Comparison of ENCODE assay signal across 8 mouse cellular contexts in genomic region chr3:133545304-133545666, GRCm38 (mm10). TPM values are rescaled to one million over a fixed set of nuclear protein-coding genes. Genes with fewer than 3 reads are reported as not detected.
A peak's percentile ranks its signal among the peaks of the same experiment; 100 is the strongest.
DNase-seq lines count a peak whose midpoint lies in the region; ATAC-seq and TF ChIP-seq lines count a peak whose summit lies in the region.

No protein-coding gene starts in this region.

- WGBS in heart, embryonic 15.5 days, result 21% methylated on average over 6 of the region's 6 CpGs
- 11% methylated on average over 6 of the region's 6 CpGs for WGBS in forebrain, postnatal 0 days
- WGBS in liver, postnatal 0 days (ENCODE audit: insufficient replicate concordance), result 20% methylated on average over 6 of the region's 6 CpGs

- H3K4me1 ChIP-seq in heart, embryonic 15.5 days (replicated peaks), result peaks cover 3% of the 10 kb centered on the region
- peaks cover 44% of the 10 kb centered on the region for H3K4me1 ChIP-seq in G1E (ENCODE audit: insufficient read depth, low read depth, low read length)
- peaks cover 13% of the 10 kb centered on the region; the same call in 1 of the 2 replicates for H3K4me1 ChIP-seq in forebrain, postnatal 0 days (ENCODE audit: insufficient read depth)
- H3K4me1 ChIP-seq in liver, postnatal 0 days (ENCODE audit: insufficient read depth), result peaks cover 9% of the 10 kb centered on the region; the same call in 1 of the 2 replicates

- no peak for TF ChIP-seq EP300 in liver, postnatal 0 days (IDR thresholded peaks at IDR 0.05; ENCODE audit: low read depth)

- no peak for ATAC-seq in heart, embryonic 15.5 days (replicated peaks; ENCODE audit: insufficient number of reproducible peaks, insufficient read depth, low FRiP score, low read depth)
- no peak for ATAC-seq in G1E (ENCODE audit: extremely low read depth, insufficient number of reproducible peaks, low FRiP score, poor library complexity, severe bottlenecking)
- no peak for ATAC-seq in forebrain, postnatal 0 days
- ATAC-seq in liver, postnatal 0 days, result no peak
- ATAC-seq in inflammation-experienced regulatory T-cells, adult 6 months, result no peak

- peak overlapping the region; percentile 93 for H3K4me3 ChIP-seq in heart, embryonic 15.5 days
- H3K4me3 ChIP-seq in G1E (ENCODE audit: low read depth, low read length), result peak overlapping the region; percentile 81; the same call in 1 of the 2 replicates
- peak overlapping the region; percentile 80 for H3K4me3 ChIP-seq in forebrain, postnatal 0 days (ENCODE audit: low read depth, low read length)
- peak overlapping the region; percentile 65 for H3K4me3 ChIP-seq in liver, postnatal 0 days (ENCODE audit: low read depth, low read length)

- H3K4me2 ChIP-seq in heart, embryonic 15.5 days, result peak overlapping the region; percentile 78
- peak overlapping the region; percentile 62 for H3K4me2 ChIP-seq in forebrain, postnatal 0 days (ENCODE audit: low read depth)
- H3K4me2 ChIP-seq in liver, postnatal 0 days (ENCODE audit: low read depth, low read length), result peak overlapping the region; percentile 91

- no peak for TF ChIP-seq CTCF in G1E (IDR thresholded peaks at IDR 0.05; ENCODE audit: low read depth, low read length)
- no peak for TF ChIP-seq CTCF in forebrain, postnatal 0 days (IDR thresholded peaks at IDR 0.05; ENCODE audit: low read depth)
- no peak for TF ChIP-seq CTCF in liver, postnatal 0 days (IDR thresholded peaks at IDR 0.05; ENCODE audit: low read depth)

- no peaks in the 10 kb centered on the region for H3K9me3 ChIP-seq in heart, embryonic 15.5 days (replicated peaks)
- H3K9me3 ChIP-seq in G1E (replicated peaks), result no peaks in the 10 kb centered on the region
- no peaks in the 10 kb centered on the region for H3K9me3 ChIP-seq in forebrain, postnatal 0 days (ENCODE audit: low read length)
- no peaks in the 10 kb centered on the region for H3K9me3 ChIP-seq in liver, postnatal 0 days (ENCODE audit: low read length)

- H3K9ac ChIP-seq in heart, embryonic 15.5 days, result peak overlapping the region; percentile 89
- H3K9ac ChIP-seq in forebrain, postnatal 0 days, result peak overlapping the region; percentile 82; the same call in 1 of the 2 replicates
- H3K9ac ChIP-seq in liver, postnatal 0 days (replicated peaks), result peak overlapping the region; percentile 85; the same call in 1 of the 2 replicates

- intact Hi-C loops in heart, postnatal 25 days (cut with DNase I), result loop anchor here (5.0 kb wide), 3 partner anchors 38 to 233 kb away; partner anchors contain the start of gene Ppa2
- intact Hi-C loops in left cerebral cortex, postnatal 14 days (cut with DNase I), result loop anchor here (10.0 kb wide), 2 partner anchors 210 to 700 kb away; no protein-coding TSS in a partner anchor

- no peaks in the 10 kb centered on the region for H3K36me3 ChIP-seq in heart, embryonic 15.5 days
- H3K36me3 ChIP-seq in G1E (replicated peaks), result peaks cover 4% of the 10 kb centered on the region
- H3K36me3 ChIP-seq in forebrain, postnatal 0 days (ENCODE audit: insufficient read depth), result no peaks in the 10 kb centered on the region
- no peaks in the 10 kb centered on the region for H3K36me3 ChIP-seq in liver, postnatal 0 days (replicated peaks; ENCODE audit: insufficient read depth, low read length)

- no peaks in the 10 kb centered on the region for H3K27me3 ChIP-seq in heart, embryonic 15.5 days
- H3K27me3 ChIP-seq in G1E (ENCODE audit: insufficient read depth, low read length), result no peaks in the 10 kb centered on the region
- H3K27me3 ChIP-seq in forebrain, postnatal 0 days (ENCODE audit: insufficient read depth, low read length), result no peaks in the 10 kb centered on the region
- H3K27me3 ChIP-seq in liver, postnatal 0 days (ENCODE audit: insufficient read depth, low read length), result no peaks in the 10 kb centered on the region

- no peak for DNase-seq in heart, postnatal 25 days (ENCODE audit: low spot score)
- no peak for DNase-seq in G1E (ENCODE audit: low spot score)
- no peak for DNase-seq in forebrain, postnatal 0 days
- DNase-seq in liver, postnatal 0 days, result no peak
- DNase-seq in left cerebral cortex, postnatal 14 days (ENCODE audit: low spot score in 2 of 2), result no peak
- no peak for DNase-seq in cerebellum, postnatal 14 days

- H3K27ac ChIP-seq in heart, embryonic 15.5 days, result peak overlapping the region; percentile 94
- peak overlapping the region; percentile 98; the same call in 1 of the 2 replicates for H3K27ac ChIP-seq in forebrain, postnatal 0 days (ENCODE audit: low read depth, low read length)
- H3K27ac ChIP-seq in liver, postnatal 0 days (ENCODE audit: low read depth), result peak overlapping the region; percentile 94

RNA-seq across cellular contexts. Expression of gene Tet2, which starts 0.3 kb away (rescaled TPM):
- polyA plus RNA-seq in heart, embryonic 15.5 days (2015; fragmentation: Nextera tagmentation; extraction: Ambion mirVana), result 11.9 and 13.6 TPM in 2 replicates
- 10 to 100 TPM; 20.3 to 20.6 TPM for total RNA-seq in heart, postnatal 25 days (2021)
- total RNA-seq in G1E (2014; fragmentation: Nextera tagmentation), result 140 and 144 TPM in 2 replicates
- total RNA-seq in G1E (2017), result 87.0 and 97.1 TPM in 2 replicates
- polyA plus RNA-seq in G1E (2012), result 8.3 and 14.8 TPM in 2 replicates
- total RNA-seq in forebrain, postnatal 0 days (2014; rRNA removed), result 36.7 and 49.6 TPM in 2 replicates
- 8.1 and 11.8 TPM in 2 replicates for polyA plus RNA-seq in forebrain, postnatal 0 days (2015; fragmentation: Nextera tagmentation; extraction: Ambion mirVana)
- polyA plus RNA-seq in liver, postnatal 0 days (2015; fragmentation: Nextera tagmentation; extraction: Ambion mirVana), result 3.9 and 4.3 TPM in 2 replicates
- total RNA-seq in left cerebral cortex, postnatal 14 days (2021), result 10 to 100 TPM; 46.1 to 48.1 TPM
- 10 to 100 TPM; 32.8 to 63.9 (median 50.7) TPM for polyA plus RNA-seq in inflammation-experienced regulatory T-cells, adult 6 months (2017; shearing (Covaris generic))
